Mouse (Mus musculus): ENCODE results near the gene Slc51a. TPM values are rescaled to one million over a fixed set of nuclear protein-coding genes. Genes with fewer than 3 reads are reported as not detected.
"Not testable (repeated sequence)": the region's sequence is repeated elsewhere in the genome, so short reads cannot be mapped to it uniquely, and the experiment has no call there.

Slc51a gene
- polyA plus RNA-seq, 1 experiment from 2014 or later = 0.41 TPM

- Histone ChIP-seq H3K27me3 (ENCODE audit: control insufficient read depth, insufficient read depth, low read length) (no peaks in the 10 kb centered on the region), H3K4me2 (ENCODE audit: low read depth, severe bottlenecking) (no peak overlapping the region), H3K4me3 (ENCODE audit: low read depth, low read length) (no peak overlapping the region), H3K9me3 (ENCODE audit: control insufficient read depth, low read length) (no peaks in the 10 kb centered on the region), H3K27ac (replicated peaks; ENCODE audit: low read depth, low read length) (peak overlapping the region; percentile 44; the same call in 1 of the 2 replicates), H3K36me3 (ENCODE audit: control insufficient read depth, insufficient read depth, low read length) (no peaks in the 10 kb centered on the region; the same call in 1 of the 2 replicates), H3K4me1 (ENCODE audit: control insufficient read depth, insufficient read depth, low read length) (peaks cover 6% of the 10 kb centered on the region; the same call in 1 of the 2 replicates), H3K9ac (ENCODE audit: low read length) (no peak overlapping the region)
- DNase-seq (ENCODE audit: low spot score) (peak; percentile 66), ATAC-seq (ENCODE audit: insufficient number of reproducible peaks, low FRiP score, low TSS enrichment, low read depth) (no peak)
- WGBS = 27% methylated on average over 5 of the region's 5 CpGs
Measured at GRCm38 (mm10) chr16:32454646-32455045, 33.0 kb downstream of the Slc51a start.

- Histone ChIP-seq H3K9me3 (ENCODE audit: control insufficient read depth, low read length) (no peaks in the 10 kb centered on the region), H3K27ac (replicated peaks; ENCODE audit: low read depth, low read length) (no peak overlapping the region), H3K27me3 (ENCODE audit: control insufficient read depth, insufficient read depth, low read length) (no peaks in the 10 kb centered on the region), H3K4me2 (ENCODE audit: low read depth, severe bottlenecking) (no peak overlapping the region), H3K9ac (ENCODE audit: low read length) (no peak overlapping the region), H3K36me3 (ENCODE audit: control insufficient read depth, insufficient read depth, low read length) (no peaks in the 10 kb centered on the region; the same call in 1 of the 2 replicates), H3K4me3 (ENCODE audit: low read depth, low read length) (no peak overlapping the region), H3K4me1 (ENCODE audit: control insufficient read depth, insufficient read depth, low read length) (peaks cover 6% of the 10 kb centered on the region; the same call in 1 of the 2 replicates)
- WGBS = 97% methylated on average over 8 of the region's 8 CpGs
- no peak for ATAC-seq (ENCODE audit: insufficient number of reproducible peaks, low FRiP score, low TSS enrichment, low read depth)
- no peak for DNase-seq (ENCODE audit: low spot score)
Measured at GRCm38 (mm10) chr16:32453102-32453501, 34.6 kb downstream of the Slc51a start.

GRCm38 (mm10) chr16:32450133-32450532, 37.5 kb downstream of the Slc51a start:
- 92% methylated on average over 2 of the region's 2 CpGs for WGBS
- ATAC-seq (ENCODE audit: insufficient number of reproducible peaks, low FRiP score, low TSS enrichment, low read depth) (no peak), DNase-seq (ENCODE audit: low spot score) (no peak)
- Histone ChIP-seq H3K27ac (replicated peaks; ENCODE audit: low read depth, low read length) (no peak overlapping the region), H3K4me2 (ENCODE audit: low read depth, severe bottlenecking) (no peak overlapping the region), H3K4me1 (ENCODE audit: control insufficient read depth, insufficient read depth, low read length) (peaks cover 6% of the 10 kb centered on the region; the same call in 1 of the 2 replicates), H3K9ac (ENCODE audit: low read length) (no peak overlapping the region), H3K9me3 (ENCODE audit: control insufficient read depth, low read length) (no peaks in the 10 kb centered on the region), H3K27me3 (ENCODE audit: control insufficient read depth, insufficient read depth, low read length) (no peaks in the 10 kb centered on the region), H3K36me3 (ENCODE audit: control insufficient read depth, insufficient read depth, low read length) (no peaks in the 10 kb centered on the region; the same call in 1 of the 2 replicates), H3K4me3 (ENCODE audit: low read depth, low read length) (no peak overlapping the region)

GRCm38 (mm10) chr16:32449665-32450064, 38.0 kb downstream of the Slc51a start:
- ATAC-seq (ENCODE audit: insufficient number of reproducible peaks, low FRiP score, low TSS enrichment, low read depth) (no peak), DNase-seq (ENCODE audit: low spot score) (no peak)
- 87% methylated on average over 3 of the region's 3 CpGs for WGBS
- no peak overlapping the region for H3K27ac ChIP-seq (replicated peaks; ENCODE audit: low read depth, low read length)
- H3K9ac ChIP-seq (ENCODE audit: low read length) = no peak overlapping the region
- no peak overlapping the region for H3K4me2 ChIP-seq (ENCODE audit: low read depth, severe bottlenecking)
- no peak overlapping the region for H3K4me3 ChIP-seq (ENCODE audit: low read depth, low read length)
- no peaks in the 10 kb centered on the region for H3K27me3 ChIP-seq (ENCODE audit: control insufficient read depth, insufficient read depth, low read length)
- H3K4me1 ChIP-seq (ENCODE audit: control insufficient read depth, insufficient read depth, low read length) = 0 out of 2 replicates have a peak, but pooled peaks cover 3% of the 10 kb centered on the region
- H3K9me3 ChIP-seq (ENCODE audit: control insufficient read depth, low read length) = no peaks in the 10 kb centered on the region
- H3K36me3 ChIP-seq (ENCODE audit: control insufficient read depth, insufficient read depth, low read length) = no peaks in the 10 kb centered on the region; the same call in 1 of the 2 replicates

- no peak overlapping the region for H3K27ac ChIP-seq (replicated peaks; ENCODE audit: low read depth, low read length)
- no peak overlapping the region for H3K4me2 ChIP-seq (ENCODE audit: low read depth, severe bottlenecking)
- no peaks in the 10 kb centered on the region for H3K9me3 ChIP-seq (ENCODE audit: control insufficient read depth, low read length)
- WGBS = 81% methylated on average over 2 of the region's 2 CpGs
- no peak overlapping the region for H3K9ac ChIP-seq (ENCODE audit: low read length)
- no peak for ATAC-seq (ENCODE audit: insufficient number of reproducible peaks, low FRiP score, low TSS enrichment, low read depth)
- no peaks in the 10 kb centered on the region for H3K27me3 ChIP-seq (ENCODE audit: control insufficient read depth, insufficient read depth, low read length)
- H3K4me3 ChIP-seq (ENCODE audit: low read depth, low read length) = no peak overlapping the region
- H3K4me1 ChIP-seq (ENCODE audit: control insufficient read depth, insufficient read depth, low read length) = no peaks in the 10 kb centered on the region
- no peak for DNase-seq (ENCODE audit: low spot score)
- peaks cover 2% of the 10 kb centered on the region; the same call in 1 of the 2 replicates for H3K36me3 ChIP-seq (ENCODE audit: control insufficient read depth, insufficient read depth, low read length)
Measured at GRCm38 (mm10) chr16:32446563-32447138, 41.0 kb downstream of the Slc51a start.

GRCm38 (mm10) chr16:32445558-32445957, 42.1 kb downstream of the Slc51a start:
- Histone ChIP-seq H3K27ac (replicated peaks; ENCODE audit: low read depth, low read length) (no peak overlapping the region), H3K4me2 (ENCODE audit: low read depth, severe bottlenecking) (no peak overlapping the region), H3K4me3 (ENCODE audit: low read depth, low read length) (no peak overlapping the region), H3K27me3 (ENCODE audit: control insufficient read depth, insufficient read depth, low read length) (no peaks in the 10 kb centered on the region), H3K9me3 (ENCODE audit: control insufficient read depth, low read length) (no peaks in the 10 kb centered on the region), H3K9ac (ENCODE audit: low read length) (no peak overlapping the region), H3K36me3 (ENCODE audit: control insufficient read depth, insufficient read depth, low read length) (peaks cover 2% of the 10 kb centered on the region; the same call in 1 of the 2 replicates), H3K4me1 (ENCODE audit: control insufficient read depth, insufficient read depth, low read length) (no peaks in the 10 kb centered on the region)
- WGBS = 96% methylated on average over 1 of the region's 1 CpGs
- ATAC-seq (ENCODE audit: insufficient number of reproducible peaks, low FRiP score, low TSS enrichment, low read depth) = no peak
- no peak for DNase-seq (ENCODE audit: low spot score)

- not testable (repeated sequence) for H3K27me3 ChIP-seq (ENCODE audit: control insufficient read depth, insufficient read depth, low read length); H3K4me1 ChIP-seq (ENCODE audit: control insufficient read depth, insufficient read depth, low read length); ATAC-seq (ENCODE audit: insufficient number of reproducible peaks, low FRiP score, low TSS enrichment, low read depth); H3K9ac ChIP-seq (ENCODE audit: low read length); H3K27ac ChIP-seq (replicated peaks; ENCODE audit: low read depth, low read length); H3K36me3 ChIP-seq (ENCODE audit: control insufficient read depth, insufficient read depth, low read length); H3K4me3 ChIP-seq (ENCODE audit: low read depth, low read length); H3K9me3 ChIP-seq (ENCODE audit: control insufficient read depth, low read length); H3K4me2 ChIP-seq (ENCODE audit: low read depth, severe bottlenecking); DNase-seq (ENCODE audit: low spot score)
- WGBS = 87% methylated on average over 3 of the region's 3 CpGs
Measured at GRCm38 (mm10) chr16:32444615-32445014, 43.1 kb downstream of the Slc51a start.

GRCm38 (mm10) chr16:32441432-32441831, 46.2 kb downstream of the Slc51a start:
- Histone ChIP-seq H3K27me3 (ENCODE audit: control insufficient read depth, insufficient read depth, low read length) (no peaks in the 10 kb centered on the region), H3K9ac (ENCODE audit: low read length) (no peak overlapping the region), H3K4me2 (ENCODE audit: low read depth, severe bottlenecking) (no peak overlapping the region), H3K27ac (replicated peaks; ENCODE audit: low read depth, low read length) (no peak overlapping the region), H3K9me3 (ENCODE audit: control insufficient read depth, low read length) (no peaks in the 10 kb centered on the region), H3K4me3 (ENCODE audit: low read depth, low read length) (no peak overlapping the region), H3K36me3 (ENCODE audit: control insufficient read depth, insufficient read depth, low read length) (peaks cover 2% of the 10 kb centered on the region; the same call in 1 of the 2 replicates), H3K4me1 (ENCODE audit: control insufficient read depth, insufficient read depth, low read length) (no peaks in the 10 kb centered on the region)
- no peak for DNase-seq (ENCODE audit: low spot score)
- 97% methylated on average over 3 of the region's 3 CpGs for WGBS
- no peak for ATAC-seq (ENCODE audit: insufficient number of reproducible peaks, low FRiP score, low TSS enrichment, low read depth)

GRCm38 (mm10) chr16:32437266-32437665, 50.4 kb downstream of the Slc51a start:
- Histone ChIP-seq H3K9ac (ENCODE audit: low read length) (no peak overlapping the region), H3K4me3 (ENCODE audit: low read depth, low read length) (no peak overlapping the region), H3K27me3 (ENCODE audit: control insufficient read depth, insufficient read depth, low read length) (no peaks in the 10 kb centered on the region), H3K4me2 (ENCODE audit: low read depth, severe bottlenecking) (no peak overlapping the region), H3K36me3 (ENCODE audit: control insufficient read depth, insufficient read depth, low read length) (no peaks in the 10 kb centered on the region), H3K9me3 (ENCODE audit: control insufficient read depth, low read length) (no peaks in the 10 kb centered on the region), H3K27ac (replicated peaks; ENCODE audit: low read depth, low read length) (no peak overlapping the region), H3K4me1 (ENCODE audit: control insufficient read depth, insufficient read depth, low read length) (no peaks in the 10 kb centered on the region)
- ATAC-seq (ENCODE audit: insufficient number of reproducible peaks, low FRiP score, low TSS enrichment, low read depth) (no peak), DNase-seq (ENCODE audit: low spot score) (no peak)
- WGBS = 97% methylated on average over 1 of the region's 1 CpGs

Measured in limb, embryonic 11.5 days (tissue).